Mouse (Mus musculus): ENCODE measurements around the gene H2-Ab1. TPM values are rescaled to one million over a fixed set of nuclear protein-coding genes. Genes with fewer than 3 reads are reported as not detected.

H2-Ab1 gene
- polyA plus RNA-seq, 1 experiment: 0.14 TPM

GRCm38 (mm10) chr17:34295891-34296794 lies 38.7 kb downstream of the H2-Ab1 start:
- Histone ChIP-seq H3K27me3 (ENCODE audit: control insufficient read depth) (peaks cover 2% of the 10 kb centered on the region), H3K4me3 (replicated peaks) (no peak overlapping the region)

DNA sequence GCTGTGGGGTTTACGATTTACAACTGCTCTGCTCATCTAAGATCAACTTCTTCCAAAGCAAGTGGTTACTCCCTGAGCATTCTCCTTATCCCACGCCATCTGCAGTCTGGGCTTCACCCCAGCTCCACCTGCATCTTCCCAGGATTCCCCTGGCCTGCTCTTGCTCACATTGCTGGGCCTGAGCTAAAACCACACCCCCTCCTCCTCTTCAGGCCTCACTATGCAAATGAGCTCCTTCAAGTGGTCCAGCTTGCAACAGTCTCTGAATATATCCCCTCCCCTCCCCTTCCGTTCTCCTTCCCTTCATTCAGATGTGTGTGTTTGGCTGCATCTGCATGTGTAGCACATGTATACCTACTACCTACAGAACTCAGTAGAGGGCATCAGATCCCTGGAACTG lies 41.9 kb downstream of the H2-Ab1 start:
- Histone ChIP-seq H3K4me1 (ENCODE audit: control insufficient read depth) (no peaks in the 10 kb centered on the region), H3K9me3 (ENCODE audit: control insufficient read depth, low read length) (no peaks in the 10 kb centered on the region), H3K4me3 (replicated peaks) (no peak overlapping the region), H3K36me3 (ENCODE audit: control insufficient read depth) (no peaks in the 10 kb centered on the region), H3K27me3 (ENCODE audit: control insufficient read depth) (no peaks in the 10 kb centered on the region; the same call in none of the 2 replicates)
- TF ChIP-seq GATA1 (IDR thresholded peaks at IDR 0.05; ENCODE audit: low read length): no peak
- no peak for TF ChIP-seq TAL1 (IDR thresholded peaks at IDR 0.05; ENCODE audit: low read length)

More at GRCm38 (mm10) chr17:34295891-34296794, 38.7 kb downstream of the H2-Ab1 start:
- Histone ChIP-seq H3K9me3 (ENCODE audit: control insufficient read depth, low read length) (no peaks in the 10 kb centered on the region), H3K36me3 (ENCODE audit: control insufficient read depth) (no peaks in the 10 kb centered on the region), H3K4me1 (ENCODE audit: control insufficient read depth) (no peaks in the 10 kb centered on the region)
- no peak for TF ChIP-seq TAL1 (IDR thresholded peaks at IDR 0.05; ENCODE audit: low read length)

DNA sequence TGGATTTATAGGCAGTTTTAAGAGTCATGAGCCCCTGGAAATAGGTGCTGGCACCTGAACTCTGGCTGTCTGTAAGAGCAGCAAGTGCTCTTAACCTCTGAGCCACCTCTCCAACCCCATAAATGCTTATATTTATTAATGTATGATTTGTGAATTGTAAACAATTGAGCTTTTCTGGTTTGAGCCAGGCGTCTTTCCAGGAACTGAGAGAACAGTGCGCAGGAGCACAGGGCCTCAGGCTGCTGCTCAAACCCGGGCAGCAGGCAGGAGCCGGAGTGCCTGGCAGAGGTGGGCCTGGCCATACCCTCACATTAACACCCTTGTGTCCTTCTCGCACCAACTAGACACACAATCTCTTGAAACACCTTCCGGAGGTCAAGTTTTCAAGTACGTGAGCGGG lies 42.6 kb downstream of the H2-Ab1 start:
- Histone ChIP-seq H3K27me3 (ENCODE audit: control insufficient read depth) (no peaks in the 10 kb centered on the region; the same call in none of the 2 replicates), H3K9me3 (ENCODE audit: control insufficient read depth, low read length) (no peaks in the 10 kb centered on the region), H3K36me3 (ENCODE audit: control insufficient read depth) (no peaks in the 10 kb centered on the region), H3K4me3 (replicated peaks) (no peak overlapping the region), H3K4me1 (ENCODE audit: control insufficient read depth) (no peaks in the 10 kb centered on the region)
- TF ChIP-seq GATA1 (IDR thresholded peaks at IDR 0.05; ENCODE audit: low read length) (no peak), TAL1 (IDR thresholded peaks at IDR 0.05; ENCODE audit: low read length) (no peak)

DNA sequence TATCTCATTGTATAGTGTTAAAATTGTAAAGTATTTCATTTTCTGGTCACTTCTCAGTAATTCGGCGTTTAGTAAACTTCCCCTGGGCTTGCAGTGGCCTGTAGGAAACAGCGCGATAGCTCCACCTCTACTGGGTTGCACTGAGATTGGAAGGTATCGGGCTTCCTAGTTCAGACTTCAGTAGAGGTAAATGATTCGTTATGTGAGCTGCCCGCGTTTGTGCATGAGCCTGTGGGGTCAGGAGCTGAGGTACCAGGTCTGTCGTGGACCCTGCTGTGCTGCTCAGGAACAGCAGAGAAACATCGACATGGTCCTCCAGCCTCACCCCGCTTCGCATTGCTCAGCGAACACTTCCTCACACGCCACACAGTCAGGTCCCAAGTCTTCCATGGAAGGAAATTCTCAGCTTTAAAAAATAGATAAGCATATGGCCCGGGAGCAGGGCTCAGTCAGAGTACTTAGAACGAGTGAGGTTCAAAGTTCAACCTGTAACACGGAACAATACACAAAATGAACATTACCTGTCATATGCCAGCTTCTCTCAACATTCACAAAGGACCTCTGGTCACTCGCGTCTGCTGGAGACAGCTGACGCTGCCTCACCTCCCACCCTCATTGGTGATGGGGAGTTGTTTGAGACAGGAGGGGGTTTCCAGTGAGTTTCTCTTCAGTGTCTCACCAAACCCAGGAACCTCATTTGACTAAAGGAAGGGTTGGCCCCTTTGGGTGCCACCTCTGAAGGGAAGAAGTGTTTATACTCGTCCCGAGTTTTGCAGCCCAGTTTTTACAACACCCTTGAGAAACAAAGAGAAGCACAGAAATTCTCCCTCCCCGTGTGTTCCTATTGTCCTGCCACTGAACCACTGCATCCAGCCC lies 43.4 kb downstream of the H2-Ab1 start:
- Histone ChIP-seq H3K4me3 (replicated peaks) (no peak overlapping the region), H3K36me3 (ENCODE audit: control insufficient read depth) (no peaks in the 10 kb centered on the region), H3K9me3 (ENCODE audit: control insufficient read depth, low read length) (no peaks in the 10 kb centered on the region), H3K27me3 (ENCODE audit: control insufficient read depth) (no peaks in the 10 kb centered on the region; the same call in none of the 2 replicates), H3K4me1 (ENCODE audit: control insufficient read depth) (no peaks in the 10 kb centered on the region)
- no peak for TF ChIP-seq GATA1 (IDR thresholded peaks at IDR 0.05; ENCODE audit: low read length)

- no peaks in the 10 kb centered on the region for H3K36me3 ChIP-seq (ENCODE audit: control insufficient read depth)
- no peak overlapping the region for H3K4me3 ChIP-seq (replicated peaks)
- no peaks in the 10 kb centered on the region for H3K4me1 ChIP-seq (ENCODE audit: control insufficient read depth)
- TF ChIP-seq GATA1 (IDR thresholded peaks at IDR 0.05; ENCODE audit: low read length) (no peak), TAL1 (IDR thresholded peaks at IDR 0.05; ENCODE audit: low read length) (no peak)
- no peaks in the 10 kb centered on the region for H3K27me3 ChIP-seq (ENCODE audit: control insufficient read depth)
- H3K9me3 ChIP-seq (ENCODE audit: control insufficient read depth, low read length): no peaks in the 10 kb centered on the region
These were observed 44.2 kb downstream of the H2-Ab1 start for GRCm38 (mm10) chr17:34301670-34302190.

GRCm38 (mm10) chr17:34303789-34304188 lies 46.3 kb downstream of the H2-Ab1 start:
- Histone ChIP-seq H3K4me1 (ENCODE audit: control insufficient read depth) (no peaks in the 10 kb centered on the region), H3K9me3 (ENCODE audit: control insufficient read depth, low read length) (no peaks in the 10 kb centered on the region), H3K27me3 (ENCODE audit: control insufficient read depth) (peaks cover 3% of the 10 kb centered on the region; the same call in 1 of the 2 replicates), H3K36me3 (ENCODE audit: control insufficient read depth) (no peaks in the 10 kb centered on the region), H3K4me3 (replicated peaks) (no peak overlapping the region)
- no peak for TF ChIP-seq TAL1 (IDR thresholded peaks at IDR 0.05; ENCODE audit: low read length)
- no peak for TF ChIP-seq GATA1 (IDR thresholded peaks at IDR 0.05; ENCODE audit: low read length)

GRCm38 (mm10) chr17:34304751-34305150 lies 47.3 kb downstream of the H2-Ab1 start:
- TF ChIP-seq GATA1 (IDR thresholded peaks at IDR 0.05; ENCODE audit: low read length): no peak
- TF ChIP-seq TAL1 (IDR thresholded peaks at IDR 0.05; ENCODE audit: low read length): no peak
- Histone ChIP-seq H3K4me1 (ENCODE audit: control insufficient read depth) (peaks cover under 1% of the 10 kb centered on the region), H3K36me3 (ENCODE audit: control insufficient read depth) (no peaks in the 10 kb centered on the region), H3K27me3 (ENCODE audit: control insufficient read depth) (peaks cover 3% of the 10 kb centered on the region; the same call in 1 of the 2 replicates), H3K4me3 (replicated peaks) (no peak overlapping the region), H3K9me3 (ENCODE audit: control insufficient read depth, low read length) (no peaks in the 10 kb centered on the region)

GRCm38 (mm10) chr17:34305380-34306030 lies 48.0 kb downstream of the H2-Ab1 start, which contains the start of gene H2-Eb1:
Gene H2-Eb1 (plus strand): TSS chr17:34305867.
- Histone ChIP-seq H3K4me3 (replicated peaks) (no peak within 1 kb of the TSS), H3K9me3 (ENCODE audit: control insufficient read depth, low read length) (peaks cover 3% of the 10 kb centered on the region; the same call in 1 of the 2 replicates), H3K36me3 (ENCODE audit: control insufficient read depth) (no peaks in the 10 kb centered on the region), H3K27me3 (ENCODE audit: control insufficient read depth) (peaks cover 3% of the 10 kb centered on the region; the same call in 1 of the 2 replicates), H3K4me1 (ENCODE audit: control insufficient read depth) (peaks cover 4% of the 10 kb centered on the region)
- TF ChIP-seq GATA1 (IDR thresholded peaks at IDR 0.05; ENCODE audit: low read length) (no peak), TAL1 (IDR thresholded peaks at IDR 0.05; ENCODE audit: low read length) (no peak)

All from erythroblast, embryonic 14.5 days (primary cell).